Mouse (Mus musculus): ENCODE results near the gene C2cd4b.

The C2cd4b gene

DNA sequence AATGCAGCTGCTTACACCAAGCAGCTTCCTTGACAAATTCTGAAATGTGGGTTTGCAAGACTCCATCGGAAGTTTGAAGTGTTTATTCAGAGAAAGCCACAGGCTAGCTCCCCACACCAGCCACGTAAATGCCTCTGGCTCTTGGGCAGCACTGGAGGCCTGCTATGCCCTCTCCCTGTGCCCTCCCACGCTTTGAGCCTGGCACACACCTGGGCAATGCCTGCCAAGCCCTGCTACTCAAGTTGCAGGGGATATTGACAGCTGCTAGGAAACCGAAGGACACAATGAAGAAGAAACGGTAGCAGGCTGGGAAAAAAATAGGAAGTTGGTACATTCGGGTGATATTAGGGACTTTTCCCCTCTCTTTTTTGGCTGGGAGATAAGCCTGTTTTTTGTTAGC lies 15.0 kb downstream of the C2cd4b start:
- DNase-seq (ENCODE audit: low spot score), result no peak

DNA sequence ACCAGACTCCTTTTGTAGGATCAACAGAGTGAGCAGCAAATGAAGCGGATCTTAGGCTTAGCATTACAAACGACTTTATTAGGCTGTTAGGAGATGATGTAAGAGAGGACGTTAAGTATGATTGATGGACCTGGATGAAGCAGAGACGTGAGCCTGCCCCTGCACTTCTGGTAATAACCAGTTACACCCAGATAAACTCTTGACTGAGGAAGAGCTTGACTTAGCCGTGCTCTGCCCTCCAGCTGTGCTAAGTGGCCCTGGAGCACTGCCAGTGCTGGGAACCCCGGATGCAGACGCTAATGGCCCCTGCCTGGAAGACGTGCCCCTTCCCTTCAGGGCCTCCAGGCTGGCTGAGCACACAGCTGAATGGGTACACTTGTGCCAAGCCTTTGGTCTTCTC lies 19.3 kb downstream of the C2cd4b start:
- DNase-seq (ENCODE audit: low spot score), result peak; percentile 70

DNA sequence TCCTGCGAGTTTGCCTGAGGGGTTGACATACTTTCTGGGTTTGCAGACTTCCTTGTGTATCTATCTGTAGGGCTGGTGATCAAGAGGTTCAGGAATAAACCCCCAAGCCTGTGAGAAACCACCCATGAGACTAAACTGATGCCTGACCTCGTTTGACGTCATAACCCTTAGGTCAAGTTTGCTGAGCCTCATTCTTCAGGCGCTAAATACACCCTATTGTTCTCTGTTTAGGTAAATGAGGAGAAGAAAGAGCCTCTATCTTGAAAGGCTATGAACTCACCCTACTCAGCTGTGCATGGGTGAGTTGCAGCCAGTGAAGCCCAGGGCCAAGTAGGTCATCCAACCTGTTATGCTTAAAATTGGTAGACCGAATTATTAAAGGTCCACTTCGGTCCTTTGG lies 23.5 kb downstream of the C2cd4b start:
- DNase-seq (ENCODE audit: low spot score), result no peak

DNA sequence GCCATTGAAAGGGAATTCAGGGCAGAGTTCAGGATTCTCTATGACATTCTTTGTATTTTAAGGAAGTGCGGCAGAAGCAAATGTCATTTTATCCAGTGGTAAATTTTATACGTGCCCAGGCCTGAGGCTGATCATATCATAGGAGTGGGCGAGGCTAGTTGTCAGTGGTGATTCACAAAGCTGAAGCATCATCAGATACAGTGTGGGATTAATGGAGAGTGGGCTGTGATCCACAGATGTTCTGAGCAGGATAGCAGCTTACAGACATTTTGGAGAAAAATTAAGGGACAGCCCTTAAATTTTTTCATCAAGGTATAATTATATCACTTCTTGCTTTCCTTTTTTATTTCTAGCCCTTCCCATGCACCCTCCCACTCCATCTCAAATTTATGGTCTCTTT lies 24.2 kb downstream of the C2cd4b start:
- DNase-seq (ENCODE audit: low spot score), result no peak

DNA sequence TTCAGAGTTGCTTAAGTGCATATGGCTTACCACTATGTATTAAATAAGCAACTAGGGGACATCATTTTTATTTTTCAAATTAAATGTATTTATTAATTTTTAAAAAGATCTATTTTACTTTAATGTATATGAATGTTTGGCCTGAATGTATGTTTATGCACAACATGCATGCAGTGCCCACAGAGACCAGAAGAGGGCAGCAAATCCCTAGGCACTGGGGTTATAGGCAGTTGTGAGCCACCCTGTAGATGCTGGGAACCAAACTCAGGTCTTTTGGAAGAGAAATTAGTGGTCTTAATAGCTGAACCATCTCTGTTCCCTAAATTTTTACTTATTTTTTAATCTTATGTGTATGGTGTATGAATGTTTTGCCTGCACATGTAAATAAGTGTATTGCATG lies 24.7 kb downstream of the C2cd4b start:
- DNase-seq (ENCODE audit: low spot score), result no peak

DNA sequence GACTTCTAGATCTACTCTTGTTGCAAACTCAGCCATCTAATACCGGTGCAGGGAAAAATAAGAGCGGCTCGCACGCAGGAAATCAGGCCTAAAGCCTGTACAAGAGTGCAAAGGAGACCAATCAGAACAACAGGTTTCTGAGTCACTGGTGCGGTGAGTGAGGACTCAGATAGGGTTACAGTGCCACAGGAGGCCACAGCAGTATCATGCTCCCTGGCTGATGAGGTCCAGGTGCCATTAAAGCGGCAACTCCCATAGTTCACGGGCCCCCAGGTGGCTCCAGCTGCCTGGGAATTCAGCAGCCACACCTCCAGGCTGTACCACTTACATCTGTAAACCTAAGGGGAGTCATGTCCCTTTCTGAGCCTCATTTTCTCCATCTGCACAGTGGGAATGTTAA lies 27.1 kb downstream of the C2cd4b start:
- DNase-seq (ENCODE audit: low spot score), result no peak

DNA sequence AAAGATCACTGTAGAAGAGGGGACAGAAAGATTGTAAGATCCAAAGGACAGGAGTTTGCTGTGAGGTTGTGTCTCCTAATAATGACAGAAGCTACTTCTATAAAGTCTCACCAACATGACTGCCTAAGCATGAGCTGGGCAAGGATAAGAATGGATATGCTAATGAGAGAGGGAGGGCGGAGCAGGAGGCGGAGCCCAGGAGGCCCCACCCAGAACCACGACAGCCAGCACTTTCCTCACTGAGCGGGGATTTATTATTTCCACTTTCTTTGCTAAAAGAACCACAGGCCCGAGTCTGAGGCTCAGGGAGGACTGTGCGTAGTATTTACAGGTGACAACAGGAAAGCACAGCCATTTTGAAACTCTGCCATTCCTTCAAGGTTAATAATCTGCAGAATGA lies 28.4 kb downstream of the C2cd4b start:
- DNase-seq (ENCODE audit: low spot score), result no peak

DNA sequence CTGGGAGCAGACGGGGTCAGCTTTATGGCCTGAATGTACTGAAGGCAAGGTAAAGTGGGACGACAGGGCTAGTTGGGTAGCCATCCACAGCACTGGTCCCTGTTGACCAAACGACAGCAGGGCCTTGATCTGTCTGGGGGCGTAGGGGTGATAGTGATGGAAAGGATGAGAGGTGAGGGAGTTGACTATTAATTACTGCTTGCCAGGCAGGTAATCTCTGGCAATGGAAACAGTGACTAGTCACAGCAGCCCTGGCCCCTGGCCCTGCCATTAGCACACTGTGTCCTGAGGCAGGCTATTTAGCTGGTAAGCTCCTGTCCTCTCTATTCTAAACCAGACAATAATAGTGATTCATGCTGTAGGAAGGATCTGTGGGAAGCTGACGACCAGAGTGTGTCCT lies 33.2 kb downstream of the C2cd4b start:
- no peak for DNase-seq (ENCODE audit: low spot score)

DNA sequence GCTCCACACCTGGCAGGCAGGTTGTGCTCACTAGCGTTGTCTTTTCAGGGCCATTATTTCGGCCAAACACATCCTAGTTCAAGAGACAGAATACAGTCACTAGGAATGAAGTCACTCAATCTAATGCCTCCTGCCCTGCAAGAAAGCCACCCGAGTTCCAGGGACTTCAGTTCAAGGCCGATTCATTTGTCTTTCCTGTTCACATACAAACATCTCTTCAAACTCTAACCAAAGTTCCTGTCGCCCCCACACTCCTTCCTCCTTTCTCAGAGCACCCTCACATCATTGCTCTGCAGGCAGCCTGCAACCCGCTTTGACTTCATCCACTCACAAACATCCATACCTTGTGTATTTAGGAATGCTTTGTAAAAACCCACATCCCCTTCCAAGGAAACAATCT lies 34.3 kb downstream of the C2cd4b start:
- no peak for DNase-seq (ENCODE audit: low spot score)

DNA sequence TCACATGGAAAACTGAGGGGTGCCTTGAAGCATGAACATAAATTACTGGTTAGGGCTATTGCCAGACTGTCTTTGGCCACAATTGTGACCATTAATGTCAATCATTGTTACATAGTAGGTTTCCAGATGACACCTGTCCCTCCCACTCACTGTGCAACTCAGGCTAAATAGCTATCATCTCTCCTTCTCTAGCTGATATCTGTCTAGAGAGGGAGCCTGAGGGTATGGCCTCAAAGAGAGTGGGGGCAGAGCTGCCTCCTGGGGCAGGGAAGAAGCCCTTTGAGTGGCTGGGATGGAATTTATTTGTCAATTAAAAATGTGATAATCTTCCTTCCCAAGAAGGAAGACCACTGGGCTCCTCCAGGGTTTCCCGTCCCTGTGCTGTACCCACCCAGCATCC lies 35.0 kb downstream of the C2cd4b start:
- no peak for DNase-seq (ENCODE audit: low spot score)

DNA sequence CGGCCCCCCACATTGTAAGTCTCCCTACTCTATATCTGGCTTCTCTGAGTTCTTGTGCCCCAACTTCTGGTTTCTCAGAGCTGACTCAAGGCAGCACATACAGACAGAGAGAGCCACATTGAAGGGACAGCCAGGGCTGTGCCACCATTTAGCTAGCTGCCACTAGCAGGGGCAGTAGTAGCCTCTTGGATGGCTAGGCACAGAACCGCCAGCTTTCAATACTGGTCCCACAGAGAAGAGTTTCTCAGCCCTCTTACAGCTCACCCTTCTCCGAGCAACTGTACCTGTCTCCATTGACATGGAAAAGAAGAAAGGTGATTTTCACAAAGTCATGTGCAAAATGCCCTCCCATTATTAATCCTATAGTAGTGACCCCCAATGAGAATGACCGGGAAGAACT lies 35.4 kb downstream of the C2cd4b start:
- no peak for DNase-seq (ENCODE audit: low spot score)

DNA sequence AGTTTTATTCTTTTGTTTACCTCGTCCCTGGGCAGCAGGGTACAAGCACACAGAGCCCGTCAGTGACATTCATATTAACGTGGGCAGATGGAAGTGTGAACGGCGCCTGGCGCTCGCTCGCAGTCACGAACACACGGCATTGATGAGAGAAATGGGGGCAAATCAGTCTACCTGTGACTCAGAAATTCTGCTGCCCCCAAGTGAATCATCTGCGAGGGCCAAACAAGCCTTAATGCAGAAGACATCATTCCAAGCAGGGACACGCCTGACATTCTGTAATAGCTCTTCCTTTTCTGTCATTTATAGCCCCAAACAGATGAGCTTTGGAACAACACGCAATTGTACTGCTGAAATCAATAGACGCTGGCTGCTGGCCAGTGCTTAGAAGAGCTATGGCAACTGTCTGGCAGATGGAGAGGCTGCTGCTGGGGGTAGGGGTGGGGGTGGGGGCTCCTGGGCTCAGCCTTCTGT lies 36.0 kb downstream of the C2cd4b start:
- peak; percentile 69 for DNase-seq (ENCODE audit: low spot score)

DNA sequence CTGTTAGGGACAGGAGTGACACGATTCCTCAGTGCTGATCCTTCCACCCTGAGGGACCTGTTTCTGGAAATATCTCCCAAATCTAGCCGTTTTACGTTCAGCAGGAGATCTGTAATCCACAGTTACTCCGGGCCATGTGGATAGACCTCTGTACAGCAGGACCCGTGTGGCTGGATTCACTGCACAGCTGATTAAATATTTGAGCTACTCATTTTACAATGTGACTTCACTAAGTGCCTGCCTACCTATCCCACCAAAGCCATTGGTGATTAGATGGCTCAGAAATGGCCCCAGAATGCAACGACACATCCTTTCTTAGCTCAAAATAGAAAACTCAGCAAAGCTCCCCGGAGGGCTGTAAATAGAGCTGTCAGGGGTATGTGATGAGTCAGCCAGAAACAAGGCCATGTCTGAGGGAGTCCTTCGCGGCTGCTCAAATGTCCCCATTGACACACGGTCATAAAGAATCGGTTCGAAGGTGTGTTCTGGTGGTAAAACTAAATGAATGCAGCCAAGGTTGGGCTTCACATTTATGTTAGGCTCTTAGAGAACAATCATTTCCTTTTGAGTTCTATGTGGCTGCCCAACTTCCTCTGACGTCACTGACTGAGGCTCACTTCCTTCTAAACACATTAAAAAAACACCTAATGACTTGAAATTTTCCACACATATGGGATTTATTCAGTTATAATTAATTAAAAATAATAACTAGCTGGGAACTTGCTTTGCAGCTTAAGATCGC lies 40.0 kb downstream of the C2cd4b start:
- DNase-seq (ENCODE audit: low spot score), result peak; percentile 24

DNA sequence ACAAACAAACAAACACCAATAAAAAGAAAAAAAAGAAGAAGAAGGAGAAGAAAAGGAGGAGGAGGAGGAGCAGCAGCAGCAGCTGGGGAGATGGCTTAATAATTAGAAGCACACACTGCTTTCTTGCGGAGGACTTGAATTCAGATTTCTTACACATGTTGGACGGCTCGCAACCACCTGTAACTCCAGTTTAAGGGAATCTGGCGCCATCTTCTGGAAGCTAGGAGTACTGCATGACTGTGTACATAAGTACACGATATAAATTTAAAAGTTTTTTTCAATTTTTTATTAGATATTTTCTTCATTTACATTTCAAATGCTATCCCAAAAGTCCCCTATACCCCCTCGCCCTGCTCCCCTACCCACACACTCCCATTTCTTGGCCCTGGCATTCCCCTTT lies 43.0 kb downstream of the C2cd4b start:
- peak; percentile 66 for DNase-seq (ENCODE audit: low spot score)

DNA sequence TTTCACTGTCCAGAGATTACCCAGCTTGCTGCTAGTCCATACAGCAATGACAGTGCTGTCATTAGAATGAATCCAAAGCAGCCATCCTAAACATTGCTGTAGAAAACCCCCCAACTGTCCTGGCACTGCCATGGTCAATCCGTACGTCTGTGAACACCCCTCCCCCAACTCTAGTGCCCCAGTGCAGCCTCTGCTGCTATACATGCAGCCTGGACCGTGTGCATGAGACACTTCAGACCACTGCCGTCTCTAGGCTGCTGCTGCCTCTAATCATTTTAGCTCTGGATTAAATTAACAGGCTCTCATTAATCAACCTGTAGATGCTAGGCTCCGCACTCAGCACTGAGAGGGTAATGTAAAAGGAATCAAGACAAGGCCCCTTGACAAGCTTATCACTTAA lies 47.8 kb downstream of the C2cd4b start:
- DNase-seq (ENCODE audit: low spot score), result no peak

DNA sequence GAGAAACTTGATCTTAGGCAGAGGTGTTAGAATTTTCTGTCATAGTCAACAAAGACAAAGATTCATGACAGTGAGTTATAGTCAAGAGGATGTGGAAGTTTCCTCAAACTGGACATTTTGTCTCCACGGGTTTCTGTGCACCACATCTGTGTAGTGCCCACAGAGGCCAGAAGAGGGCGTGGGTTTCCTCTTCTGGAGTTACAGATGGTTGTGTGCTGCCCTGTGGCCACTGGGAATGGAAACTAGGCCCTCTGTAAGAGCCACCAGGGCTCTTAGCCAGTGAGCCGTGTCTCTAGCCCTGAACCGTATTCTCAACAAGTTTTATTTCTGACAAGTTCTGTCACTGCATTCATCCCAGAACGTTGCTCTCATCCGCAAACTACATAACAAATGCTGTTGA lies 51.3 kb downstream of the C2cd4b start:
- no peak for DNase-seq (ENCODE audit: low spot score)
